Mouse (Mus musculus) frontal cortex, postnatal 25 days (tissue): ENCODE data around the gene Cd3d.
"Not testable (repeated sequence)": the region's sequence is repeated elsewhere in the genome, so short reads cannot be mapped to it uniquely, and the experiment has no call there.

Experiments used
- DNase-seq, 2 experiments: peaks; one replicate each; pipeline ENCODE4 v3.0.0; 2022; ENCODE audit warnings: low spot score in 2 of 2

Cd3d gene

GRCm38 (mm10) chr9:44981676-44982075 lies at the start of gene Cd3d:
Gene Cd3d (plus strand): TSS chr9:44981786.
- no peak for DNase-seq

GRCm38 (mm10) chr9:44941756-44942155 lies 39.8 kb upstream of the Cd3d start:
- no peak for DNase-seq

GRCm38 (mm10) chr9:44942421-44942820 lies 39.2 kb upstream of the Cd3d start:
- DNase-seq: no peak

- DNase-seq: no peak
These were observed 35.3 kb upstream of the Cd3d start for GRCm38 (mm10) chr9:44946185-44946695.

GRCm38 (mm10) chr9:44947836-44948235 lies 33.8 kb upstream of the Cd3d start:
- no peak for DNase-seq

- DNase-seq: no peak
These were observed 27.2 kb upstream of the Cd3d start for GRCm38 (mm10) chr9:44954432-44954831.

- DNase-seq: peak; percentile 99
These were observed 16.3 kb upstream of the Cd3d start, which contains the start of gene Ube4a for GRCm38 (mm10) chr9:44965126-44965832. Gene Ube4a (minus strand): TSS chr9:44965600.

GRCm38 (mm10) chr9:44965833-44966466 lies 15.6 kb upstream of the Cd3d start:
- DNase-seq: no peak

- peak; percentile 22 to 52 for DNase-seq
These were observed 14.8 kb upstream of the Cd3d start for GRCm38 (mm10) chr9:44966815-44967242.

- DNase-seq: not testable (repeated sequence)
These were observed 13.8 kb upstream of the Cd3d start for GRCm38 (mm10) chr9:44967763-44968162.

- DNase-seq: no peak
These were observed 12.1 kb upstream of the Cd3d start for GRCm38 (mm10) chr9:44969450-44969849.

- no peak for DNase-seq
These were observed 3.8 kb upstream of the Cd3d start for GRCm38 (mm10) chr9:44977813-44978212.

- no peak for DNase-seq
These were observed 1.8 kb upstream of the Cd3d start for GRCm38 (mm10) chr9:44979806-44980205.

GRCm38 (mm10) chr9:44980242-44980641 lies 1.3 kb upstream of the Cd3d start, which contains the start of gene Cd3g:
Gene Cd3g (minus strand): TSS chr9:44980431.
- no peak for DNase-seq

GRCm38 (mm10) chr9:44981104-44981503 lies 482 bp upstream of the Cd3d start:
- no peak for DNase-seq

- no peak for DNase-seq
These were observed 495 bp downstream of the Cd3d start for GRCm38 (mm10) chr9:44982081-44982480.

GRCm38 (mm10) chr9:44982531-44982930 lies 945 bp downstream of the Cd3d start:
- DNase-seq: no peak

- no peak for DNase-seq
These were observed 1.4 kb downstream of the Cd3d start for GRCm38 (mm10) chr9:44983001-44983400.

- DNase-seq: no peak
These were observed 4.2 kb downstream of the Cd3d start for GRCm38 (mm10) chr9:44985721-44986161.

GRCm38 (mm10) chr9:44986242-44986781 lies 4.7 kb downstream of the Cd3d start:
- DNase-seq: no peak

GRCm38 (mm10) chr9:44986976-44987375 lies 5.4 kb downstream of the Cd3d start:
- no peak for DNase-seq

- no peak for DNase-seq
These were observed 10.2 kb downstream of the Cd3d start for GRCm38 (mm10) chr9:44991821-44992220.

GRCm38 (mm10) chr9:44992271-44992670 lies 10.7 kb downstream of the Cd3d start:
- no peak for DNase-seq
